Mouse (Mus musculus) kidney, adult 2 months (tissue): ENCODE results near the gene Kif1b. TPM values are rescaled to one million over a fixed set of nuclear protein-coding genes. Genes with fewer than 3 reads are reported as not detected.

Experiments used
- DNase-seq: peaks from one replicate; pipeline ENCODE4 v3.0.0; 2021
- H3K27ac ChIP-seq: fragments of 200-500 bp; 2 replicates; pipeline ENCODE4 v1.5.1; 2012; ENCODE audit warnings: low read depth, low read length, control low read depth, inconsistent platforms; ENCODE audit not compliant: insufficient read depth
- H3K27me3 ChIP-seq: fragments of 200-500 bp; replicated peaks from 2 replicates; pipeline ENCODE4 v1.6.1; 2012; ENCODE audit warnings: mild to moderate bottlenecking, moderate library complexity, low read length, inconsistent platforms; ENCODE audit not compliant: control insufficient read depth, insufficient read depth
- H3K36me3 ChIP-seq: fragments of 200-500 bp; 2 replicates; pipeline ENCODE4 v1.6.1; 2012; ENCODE audit warnings: mild to moderate bottlenecking, moderate library complexity, low read length, inconsistent platforms; ENCODE audit not compliant: control insufficient read depth, insufficient read depth
- H3K4me1 ChIP-seq: fragments of 200-500 bp; 2 replicates; pipeline ENCODE4 v1.6.1; 2011; ENCODE audit warnings: low read length; ENCODE audit not compliant: control insufficient read depth, insufficient read depth
- H3K4me3 ChIP-seq: fragments of 200-500 bp; 2 replicates; pipeline ENCODE4 v1.5.1; 2011; ENCODE audit warnings: mild to moderate bottlenecking, low read depth, low read length, control low read depth; ENCODE audit not compliant: insufficient read depth
- CTCF ChIP-seq: fragments of 200-500 bp; conservative IDR thresholded peaks from 2 replicates; pipeline ENCODE4 v1.5.1; 2011; ENCODE audit warnings: low read depth, mild to moderate bottlenecking, control low read depth, low read length, moderate library complexity, mixed read lengths; ENCODE audit not compliant: insufficient read depth, insufficient read length
- POLR2A ChIP-seq: fragments of 200-500 bp; IDR thresholded peaks from one replicate; pipeline ENCODE4 v1.6.1; 2011; ENCODE audit warnings: low read depth, low read length, control low read depth
- WGBS: fragments of 180-500 bp; shearing (Covaris S2); methylation state at CpG from one replicate; pipeline ENCODE4 v1.1.7; 2018; 5-methylcytosine and 5-hydroxymethylcytosine counted together
- polyA plus RNA-seq: library from polyadenylated mRNA; depleted of rRNA; stranded (reverse); fragments of >200 nt; gene quantifications from 2 replicates; pipeline ENCODE4 v1.2.3, GENCODE M21; 2012; rRNA removed

Gene Kif1b
- polyA plus RNA-seq: 31.1 and 35.8 TPM in 2 replicates

- no peaks in the 10 kb centered on the region for H3K36me3 ChIP-seq
- TF ChIP-seq CTCF: peak; percentile 82
- peak; percentile 85 for TF ChIP-seq POLR2A
- under 1% methylated on average over 79 of the region's 79 CpGs for WGBS
- peak within 1 kb of the TSS; percentile 53 for H3K27ac ChIP-seq
- no peaks in the 10 kb centered on the region for H3K27me3 ChIP-seq
- peak within 1 kb of the TSS; percentile 68 for H3K4me3 ChIP-seq
- DNase-seq: peak; percentile 98
- peaks cover 7% of the 10 kb centered on the region; the same call in 1 of the 2 replicates for H3K4me1 ChIP-seq
These were observed at the start of gene Kif1b for GRCm38 (mm10) chr4:149307596-149308490. Gene Kif1b (minus strand): TSS chr4:149307693.

DNA sequence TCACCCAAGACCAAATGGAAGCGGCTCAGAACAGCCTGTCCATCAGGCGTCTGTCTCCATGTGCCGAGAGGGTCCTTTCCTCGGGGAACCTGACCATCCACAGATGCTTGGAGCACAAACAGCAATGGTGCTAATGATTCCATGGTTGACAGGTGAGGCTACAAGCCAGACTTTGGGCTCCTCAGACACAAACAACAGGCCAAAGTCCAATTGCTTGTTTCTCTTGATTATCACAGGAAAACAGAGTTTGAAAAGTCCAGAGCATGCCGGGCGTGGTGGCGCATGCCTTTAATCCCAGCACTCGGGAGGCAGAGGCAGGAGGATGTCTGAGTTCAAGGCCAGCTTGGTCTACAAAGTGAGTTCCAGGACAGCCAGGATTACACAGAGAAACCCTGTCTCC is 47.2 kb upstream of the Kif1b start:
- Histone ChIP-seq H3K27ac (no peak overlapping the region), H3K4me1 (no peaks in the 10 kb centered on the region), H3K27me3 (no peaks in the 10 kb centered on the region), H3K36me3 (peaks cover 12% of the 10 kb centered on the region), H3K4me3 (no peak overlapping the region)
- WGBS: 75% methylated on average over 8 of the region's 8 CpGs
- TF ChIP-seq CTCF (no peak), POLR2A (no peak)
- peak; percentile 69 for DNase-seq

GRCm38 (mm10) chr4:149351596-149352150 is 44.2 kb upstream of the Kif1b start:
- 79% methylated on average over 8 of the region's 8 CpGs for WGBS
- no peak overlapping the region for H3K4me3 ChIP-seq
- H3K27ac ChIP-seq: no peak overlapping the region
- no peaks in the 10 kb centered on the region for H3K4me1 ChIP-seq
- peak; percentile 11 for DNase-seq
- TF ChIP-seq POLR2A (no peak), CTCF (no peak)
- H3K27me3 ChIP-seq: no peaks in the 10 kb centered on the region
- H3K36me3 ChIP-seq: peaks cover 14% of the 10 kb centered on the region

DNA sequence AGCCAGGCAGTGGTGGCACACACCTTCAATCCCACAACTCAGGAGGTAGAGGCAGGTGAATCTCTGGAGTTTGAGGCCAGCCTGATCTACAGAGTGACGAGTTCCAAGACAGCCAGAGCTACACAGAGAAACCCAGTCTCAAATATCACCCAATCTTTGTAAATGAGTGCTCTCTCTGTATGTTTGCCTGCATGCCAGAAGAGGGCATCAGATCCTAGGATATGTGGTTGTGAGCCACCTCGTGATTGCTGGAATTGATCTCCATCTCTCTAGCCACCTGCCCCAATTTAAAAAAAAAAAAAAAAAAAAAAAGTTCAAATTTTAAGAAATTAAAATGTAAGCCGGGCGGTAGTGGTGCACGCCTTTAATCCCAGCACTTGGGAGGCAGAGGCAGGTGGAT is 41.5 kb upstream of the Kif1b start:
- TF ChIP-seq POLR2A (no peak), CTCF (peak; percentile 34; the same call in 1 of the 2 replicates)
- no peak for DNase-seq
- Histone ChIP-seq H3K27me3 (no peaks in the 10 kb centered on the region), H3K4me3 (no peak overlapping the region), H3K27ac (no peak overlapping the region), H3K4me1 (no peaks in the 10 kb centered on the region), H3K36me3 (peaks cover 14% of the 10 kb centered on the region)
- 82% methylated on average over 5 of the region's 5 CpGs for whole genome bisulfite sequencing

DNA sequence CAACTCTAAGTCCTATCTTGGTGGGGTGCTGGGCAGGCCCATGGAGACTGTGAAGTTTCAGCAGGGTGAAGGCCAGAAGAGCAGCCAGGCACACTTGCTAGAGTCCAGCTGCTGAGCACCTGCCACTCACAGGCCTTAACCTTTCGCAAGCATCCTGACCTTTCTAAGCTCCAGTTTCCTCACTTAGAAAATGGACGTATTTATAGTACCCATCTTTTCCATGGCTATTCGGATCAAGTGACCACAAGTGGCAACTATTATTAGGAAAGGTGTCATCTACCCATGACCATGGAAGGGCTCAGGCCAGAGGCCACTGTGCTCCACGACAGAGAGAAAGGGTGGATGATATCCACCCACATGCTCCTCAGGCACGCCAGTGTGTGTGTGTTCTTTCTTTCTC is 38.4 kb upstream of the Kif1b start:
- no peak for DNase-seq
- WGBS: 71% methylated on average over 5 of the region's 5 CpGs
- TF ChIP-seq CTCF: no peak
- no peak for TF ChIP-seq POLR2A
- Histone ChIP-seq H3K36me3 (peaks cover 11% of the 10 kb centered on the region), H3K27ac (no peak overlapping the region), H3K4me3 (no peak overlapping the region), H3K27me3 (no peaks in the 10 kb centered on the region), H3K4me1 (no peaks in the 10 kb centered on the region)

DNA sequence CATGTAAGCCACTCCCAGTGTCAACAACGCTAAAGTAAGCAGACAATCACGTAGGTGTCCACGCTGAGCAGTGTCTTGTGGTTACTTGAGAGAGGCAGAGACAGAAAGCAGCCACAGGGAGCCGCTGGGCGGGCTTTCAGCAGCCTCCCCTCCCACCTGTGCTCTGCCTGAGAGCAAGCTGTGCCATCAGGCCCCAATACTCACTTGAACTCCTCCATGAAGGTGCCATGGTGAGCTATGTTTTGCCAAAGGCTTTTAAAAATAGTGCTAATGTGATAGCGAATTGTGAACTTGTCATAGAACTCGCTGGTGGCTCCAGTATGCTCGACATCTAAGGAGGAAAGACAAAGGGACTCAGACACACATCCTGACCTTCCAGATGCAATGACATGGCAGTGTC is 36.8 kb upstream of the Kif1b start:
- Histone ChIP-seq H3K27ac (no peak overlapping the region), H3K36me3 (peaks cover 5% of the 10 kb centered on the region), H3K27me3 (no peaks in the 10 kb centered on the region), H3K4me3 (no peak overlapping the region), H3K4me1 (no peaks in the 10 kb centered on the region)
- TF ChIP-seq POLR2A (no peak), CTCF (no peak)
- DNase-seq: no peak
- 79% methylated on average over 8 of the region's 8 CpGs for WGBS

GRCm38 (mm10) chr4:149340680-149341079 is 33.2 kb upstream of the Kif1b start:
- TF ChIP-seq POLR2A (no peak), CTCF (no peak)
- H3K4me3 ChIP-seq: no peak overlapping the region
- no peaks in the 10 kb centered on the region for H3K27me3 ChIP-seq
- 63% methylated on average over 2 of the region's 2 CpGs for WGBS
- no peaks in the 10 kb centered on the region for H3K4me1 ChIP-seq
- peaks cover 3% of the 10 kb centered on the region for H3K36me3 ChIP-seq
- no peak for DNase-seq
- H3K27ac ChIP-seq: no peak overlapping the region
